Mouse (Mus musculus) naive thymus-derived CD4-positive, alpha-beta T cell, adult 2 months (primary cell): ENCODE data around the gene Sdf2.
A peak's percentile ranks its signal among the peaks of the same experiment; 100 is the strongest.

Experiments
- DNase-seq: peaks from one replicate; pipeline ENCODE4 v3.0.0-alpha.2; 2011; ENCODE audit warnings: low read depth

Sdf2 gene

DNA sequence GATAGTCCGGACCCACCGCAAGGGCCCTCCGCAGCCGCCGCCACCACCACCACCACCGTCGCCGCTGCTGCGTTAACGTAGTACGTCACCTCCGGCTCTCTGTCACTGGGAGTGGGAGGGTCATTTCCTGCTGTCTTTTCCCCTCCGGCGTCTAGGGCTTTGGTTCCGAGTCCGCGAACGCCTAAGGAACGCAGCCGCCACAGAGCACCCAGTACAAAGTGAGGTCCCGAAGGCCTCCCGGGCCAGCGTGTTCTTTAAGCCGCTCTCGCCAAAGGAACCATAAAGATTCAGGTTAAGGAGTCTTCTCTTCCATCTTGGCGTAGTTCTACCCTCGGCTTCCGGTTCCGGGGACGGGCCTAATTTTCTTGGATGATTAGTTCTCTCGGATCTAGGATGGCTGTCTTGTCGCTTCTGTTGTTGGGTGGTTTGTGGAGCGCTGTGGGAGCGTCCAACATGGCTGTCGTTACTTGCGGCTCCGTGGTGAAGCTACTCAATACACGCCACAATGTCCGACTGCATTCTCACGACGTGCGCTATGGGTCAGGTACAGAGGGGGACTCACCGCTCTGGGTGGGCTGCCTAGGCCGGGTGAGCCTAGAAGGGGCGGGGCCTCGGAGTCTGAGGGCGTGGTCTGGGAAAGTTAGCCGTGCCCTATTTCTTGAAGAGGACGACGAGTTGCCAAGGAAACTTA is at the start of gene Sdf2, which contains the start of gene Supt6:
Gene Sdf2 (plus strand): TSS at position 120 of the 691 bp plus-strand sequence.
Gene Supt6 (minus strand): TSS at position 361 of the 691 bp plus-strand sequence.
- peak; percentile 94 for DNase-seq

- no peak for DNase-seq
Measured at GRCm38 (mm10) chr11:78202372-78202771, 43.2 kb upstream of the Sdf2 start.

GRCm38 (mm10) chr11:78204287-78204686 is 41.3 kb upstream of the Sdf2 start:
- no peak for DNase-seq

- no peak for DNase-seq
Measured at GRCm38 (mm10) chr11:78205361-78206206, 40.0 kb upstream of the Sdf2 start.

DNA sequence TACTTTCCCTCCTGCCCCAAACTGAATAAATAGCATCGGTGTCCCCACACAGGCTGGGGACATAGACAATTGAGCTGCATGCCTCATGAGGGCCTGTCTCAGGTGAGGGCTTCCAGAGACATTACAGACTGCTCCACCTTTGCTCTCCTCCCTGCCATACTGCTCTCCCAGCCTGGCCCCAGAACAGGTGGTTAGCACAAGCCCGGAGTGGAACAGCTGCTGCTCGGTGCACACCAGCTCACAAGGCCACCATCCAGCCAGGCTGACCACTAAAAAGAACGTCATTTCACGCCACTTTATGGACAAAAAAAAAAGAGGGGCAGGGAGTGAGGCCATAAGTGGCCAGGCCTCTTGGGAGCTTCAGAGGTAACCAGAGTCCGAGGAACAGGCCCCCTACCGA is 38.4 kb upstream of the Sdf2 start:
- DNase-seq = no peak

- DNase-seq = no peak
Measured at GRCm38 (mm10) chr11:78209886-78210285, 35.7 kb upstream of the Sdf2 start.

- DNase-seq = no peak
Measured at GRCm38 (mm10) chr11:78210615-78211014, 34.9 kb upstream of the Sdf2 start.

DNA sequence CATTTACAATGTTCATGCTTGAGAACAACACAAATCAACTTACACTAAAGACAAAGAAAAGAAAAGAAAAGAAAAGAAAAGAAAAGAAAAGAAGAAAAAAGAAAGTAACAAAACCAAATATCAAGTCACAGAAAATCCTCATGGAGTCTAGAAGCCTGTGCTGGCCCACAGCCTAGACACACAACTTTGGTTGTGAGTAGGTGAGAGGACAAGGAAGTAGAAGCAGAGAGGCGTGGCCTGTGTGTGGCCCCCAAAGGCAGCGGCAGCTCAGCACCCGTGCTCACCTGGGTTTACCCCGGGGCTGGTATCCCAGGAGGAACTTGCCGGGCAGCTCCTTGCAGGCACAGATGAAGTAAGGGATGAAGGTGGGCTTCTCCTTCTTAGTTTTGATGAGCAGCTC is 34.0 kb upstream of the Sdf2 start:
- no peak for DNase-seq

DNA sequence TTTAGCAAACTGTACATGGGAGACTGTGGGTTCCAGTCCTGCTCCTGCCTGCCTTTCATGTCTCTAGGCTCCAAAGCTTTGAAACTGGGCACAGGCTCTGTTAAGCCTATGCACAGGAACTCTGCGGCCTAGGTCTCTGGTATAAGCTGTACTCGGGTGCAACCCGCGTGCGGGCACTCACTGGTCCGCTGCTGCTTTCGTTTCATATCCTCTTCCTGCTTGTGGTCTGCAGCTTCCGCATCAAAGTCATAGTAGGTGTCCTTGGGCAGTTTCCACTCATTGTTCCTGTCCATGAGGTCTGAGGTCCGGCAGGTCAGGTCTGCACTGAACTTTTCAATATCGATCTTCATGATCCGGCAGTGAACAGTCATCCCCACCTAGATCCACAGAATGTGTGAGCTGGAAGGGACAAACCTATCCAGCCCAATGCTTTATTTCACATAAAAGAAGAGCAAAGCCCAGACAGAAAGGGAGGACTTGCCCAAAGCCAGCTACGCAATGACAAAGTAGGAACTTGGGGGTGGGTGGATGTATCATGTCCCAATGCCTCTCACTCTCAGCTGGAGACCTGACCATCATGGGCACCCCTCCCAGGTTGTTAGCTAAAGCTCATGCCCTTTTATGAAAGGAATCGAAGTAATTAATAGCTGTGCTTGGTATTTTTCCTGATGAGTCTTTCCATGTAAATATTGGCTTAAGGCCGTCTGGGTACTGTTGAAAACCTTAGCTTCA is 32.3 kb upstream of the Sdf2 start:
- no peak for DNase-seq

GRCm38 (mm10) chr11:78215709-78216317 is 29.7 kb upstream of the Sdf2 start:
- peak; percentile 73 for DNase-seq

DNA sequence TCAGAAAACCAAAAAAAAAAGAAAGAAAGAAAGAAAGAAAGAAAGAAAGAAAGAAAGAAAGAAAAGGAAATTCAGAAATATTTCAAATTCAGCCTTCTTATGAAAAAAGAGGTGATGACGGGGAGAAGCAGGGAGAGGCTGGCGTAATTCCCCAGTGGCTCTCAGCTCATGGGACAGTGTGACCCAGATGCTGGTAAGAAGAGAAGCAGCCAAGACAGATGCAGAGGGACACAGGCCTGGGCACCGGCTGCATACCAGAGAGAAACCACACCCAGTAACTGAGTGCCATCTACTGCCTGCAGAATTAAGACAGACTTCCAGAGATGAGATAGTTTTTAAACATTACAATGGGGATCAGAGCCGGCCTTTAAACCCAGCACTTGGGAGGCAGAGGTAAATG is 22.0 kb upstream of the Sdf2 start:
- DNase-seq = no peak

GRCm38 (mm10) chr11:78231518-78231917 is 14.0 kb upstream of the Sdf2 start:
- DNase-seq = no peak

- DNase-seq = no peak
Measured at GRCm38 (mm10) chr11:78240193-78240857, 5.2 kb upstream of the Sdf2 start.

DNA sequence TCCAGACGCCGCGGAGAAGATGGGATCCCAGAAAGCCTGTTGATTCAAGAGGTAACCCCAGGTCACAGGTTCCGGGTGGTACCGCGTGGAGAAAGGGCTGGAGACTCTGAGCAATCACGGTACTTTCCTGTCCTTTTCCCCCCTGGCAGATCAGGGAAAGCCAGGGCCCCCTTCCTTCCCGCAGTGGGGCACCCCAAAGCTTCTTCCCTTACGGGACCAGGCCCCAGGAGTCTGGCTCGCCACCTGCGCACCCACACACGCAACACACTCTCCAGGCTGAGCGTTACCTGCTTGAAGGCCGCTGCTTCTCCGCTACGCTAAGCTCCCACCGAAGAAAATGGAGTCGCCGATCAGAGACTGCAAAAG is 302 bp upstream of the Sdf2 start:
- no peak for DNase-seq

- peak; percentile 33 for DNase-seq
Measured at GRCm38 (mm10) chr11:78246318-78247011, 919 bp downstream of the Sdf2 start.

DNA sequence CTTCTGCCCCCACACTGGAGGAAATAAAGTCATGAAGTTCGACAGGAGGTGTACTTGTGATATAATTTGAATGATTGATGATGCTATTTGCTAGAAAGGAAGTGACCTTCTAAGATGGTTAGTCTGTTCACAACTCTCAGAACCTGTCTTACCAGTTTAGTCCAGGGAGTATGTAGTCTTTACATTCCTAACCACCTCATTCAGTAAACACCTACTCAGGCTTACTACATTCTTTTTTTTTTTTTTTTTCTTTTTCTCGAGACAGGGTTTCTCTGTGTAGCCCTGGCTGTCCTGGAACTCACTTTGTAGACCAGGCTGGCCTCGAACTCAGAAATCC is 1.4 kb downstream of the Sdf2 start:
- DNase-seq = no peak

GRCm38 (mm10) chr11:78247727-78248140 is 2.2 kb downstream of the Sdf2 start:
- no peak for DNase-seq

GRCm38 (mm10) chr11:78256618-78257017 is 11.1 kb downstream of the Sdf2 start:
- DNase-seq = no peak

DNA sequence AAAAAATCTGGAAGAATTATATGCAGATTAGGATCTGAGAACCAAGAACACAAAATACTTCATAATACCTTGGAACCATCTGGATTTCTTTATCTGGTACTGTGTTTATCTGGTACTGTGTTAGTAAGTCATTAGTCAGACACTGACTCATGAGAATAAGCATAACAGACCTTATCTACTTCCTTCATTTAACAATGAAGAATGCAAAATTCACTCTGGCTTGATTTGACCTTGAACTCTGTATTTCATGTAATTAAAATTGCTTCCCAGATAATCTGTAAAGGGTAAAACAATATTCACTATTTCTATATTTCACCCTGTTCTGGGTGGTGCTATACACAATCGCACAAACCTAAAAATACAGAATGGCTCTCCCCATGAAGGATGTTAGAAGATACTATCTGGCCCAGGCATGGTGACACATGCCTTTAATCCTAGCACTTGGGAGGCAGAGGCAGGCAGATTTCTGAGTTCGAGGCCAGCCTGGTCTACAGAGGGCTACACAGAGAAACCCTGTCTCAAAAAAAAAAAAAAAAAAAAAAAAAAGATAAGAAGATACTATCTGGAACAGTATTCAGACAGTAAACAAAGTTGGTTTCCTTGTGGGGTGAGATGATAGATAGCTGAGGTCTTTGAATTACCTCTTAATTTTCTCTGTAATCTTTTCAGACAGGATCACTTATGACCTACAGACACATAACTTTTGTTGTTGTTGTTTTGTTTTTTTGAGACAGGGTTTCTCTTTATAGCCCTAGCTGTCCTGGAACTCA is 15.1 kb downstream of the Sdf2 start:
- peak; percentile 47 for DNase-seq
